Mouse (Mus musculus) right cerebral cortex, adult 2 months (tissue): ENCODE data around the gene Nr2c2.
"Not testable (repeated sequence)": the region's sequence is repeated elsewhere in the genome, so short reads cannot be mapped to it uniquely, and the experiment has no call there.

Experiments
- DNase-seq, 2 experiments: peaks; one replicate each; pipeline ENCODE4 v3.0.0; 2021 to 2022; ENCODE audit warnings: low spot score in 2 of 2

Gene Nr2c2

DNA sequence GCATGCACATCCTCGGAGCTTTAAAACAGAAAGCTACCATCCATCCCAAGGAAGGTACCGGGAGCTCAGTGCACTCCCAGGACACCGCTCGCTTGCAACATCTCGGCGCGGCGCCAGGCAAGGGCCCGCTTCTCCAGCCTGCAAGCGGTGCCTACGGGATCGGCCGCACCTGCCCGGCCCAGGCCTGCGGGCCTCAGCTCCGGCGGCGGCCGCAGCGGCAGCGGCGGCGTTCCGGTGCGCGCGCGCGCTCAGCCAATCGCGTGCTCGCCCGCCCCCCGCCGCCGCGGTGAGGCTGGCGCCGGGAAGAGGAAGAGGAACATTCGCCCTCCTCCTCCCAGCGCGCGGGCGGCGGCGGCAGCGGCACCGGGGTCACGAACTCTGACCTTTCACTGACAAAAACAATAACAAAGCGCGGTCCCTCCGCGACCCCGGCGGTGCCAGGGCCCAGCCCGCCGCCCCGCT lies at the start of gene Nr2c2:
Gene Nr2c2 (plus strand): TSS at position 261 of the 462 bp plus-strand sequence.
- peak; percentile 83 to 87 for DNase-seq

DNA sequence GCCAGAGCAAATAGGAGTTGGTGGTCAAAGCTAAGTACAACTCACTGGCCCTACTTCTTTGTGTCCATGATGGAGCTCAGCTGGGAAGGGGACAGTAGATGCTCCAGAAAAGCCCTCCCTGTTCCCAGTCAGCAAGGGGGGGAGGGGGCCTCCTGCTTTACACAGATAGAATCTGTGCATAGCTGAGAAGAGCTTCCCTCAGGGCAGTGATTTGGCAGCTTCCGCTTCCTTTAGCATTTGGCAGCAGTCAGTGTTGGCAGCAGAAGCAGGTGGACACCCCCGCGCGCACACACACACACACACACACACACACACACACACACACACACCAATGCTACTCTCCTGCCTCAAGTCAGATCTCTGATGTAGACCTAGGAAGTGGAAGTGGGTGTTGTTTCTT lies 49.1 kb upstream of the Nr2c2 start:
- peak; percentile 31 to 40 for DNase-seq

DNA sequence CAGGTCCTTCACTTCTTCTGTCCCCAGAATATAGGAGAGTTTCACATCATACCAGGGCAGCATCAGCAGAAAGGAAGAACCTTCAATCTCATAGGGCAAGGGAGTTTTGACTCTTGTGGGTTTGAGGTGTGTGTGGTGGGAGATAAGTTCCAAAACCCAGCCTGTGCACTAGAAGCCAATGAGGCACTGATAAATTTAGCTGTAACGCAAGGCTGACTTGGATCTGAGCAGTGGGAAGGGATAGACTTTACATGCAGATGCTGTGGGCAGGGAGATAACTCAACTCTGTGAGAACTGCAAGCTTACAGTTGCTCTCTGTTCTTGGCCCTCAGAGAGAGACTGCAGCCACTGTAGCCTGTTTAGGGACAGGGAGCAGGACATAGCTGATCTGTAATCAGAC lies 48.3 kb upstream of the Nr2c2 start:
- DNase-seq: peak in 1 of 2 experiments; percentile 11

DNA sequence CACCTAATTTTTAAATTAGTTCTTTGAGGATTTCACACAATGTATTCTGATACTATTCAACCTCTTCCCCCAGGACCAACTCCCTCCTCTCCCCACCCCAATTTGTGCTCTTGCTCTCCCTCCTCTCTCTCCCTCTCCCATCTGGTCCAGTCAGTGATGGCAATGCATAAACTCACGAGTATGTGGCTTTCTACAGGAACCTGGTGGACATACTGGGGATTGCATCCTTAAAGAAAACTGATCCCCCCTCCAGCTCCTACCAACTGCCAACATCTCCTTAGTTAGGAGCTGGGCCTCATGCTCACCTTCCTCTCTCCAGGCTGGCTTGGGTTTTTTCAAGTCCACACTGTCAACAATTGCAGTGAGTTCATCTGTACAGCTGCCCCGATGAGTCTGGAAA lies 33.4 kb upstream of the Nr2c2 start:
- no peak for DNase-seq

DNA sequence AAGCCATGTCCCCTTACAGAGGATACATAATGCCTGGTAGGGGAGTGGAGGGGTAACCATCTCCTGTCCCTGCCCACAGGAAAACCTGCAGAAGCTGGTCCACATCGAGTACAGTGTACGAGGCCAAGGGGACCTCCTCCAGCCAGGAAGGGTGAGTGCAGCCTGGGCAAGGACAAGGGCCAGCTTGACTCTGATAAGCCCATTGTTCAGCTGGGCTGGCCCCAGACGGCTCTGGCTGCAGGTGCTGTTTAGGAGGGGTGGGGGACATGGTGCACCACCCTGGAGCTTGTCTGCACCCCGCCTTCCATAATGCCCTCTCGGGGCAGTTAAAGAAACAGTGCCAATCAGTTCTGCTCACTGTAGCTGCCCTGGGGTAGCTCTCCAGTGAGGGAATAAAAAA lies 29.5 kb upstream of the Nr2c2 start:
- no peak for DNase-seq

DNA sequence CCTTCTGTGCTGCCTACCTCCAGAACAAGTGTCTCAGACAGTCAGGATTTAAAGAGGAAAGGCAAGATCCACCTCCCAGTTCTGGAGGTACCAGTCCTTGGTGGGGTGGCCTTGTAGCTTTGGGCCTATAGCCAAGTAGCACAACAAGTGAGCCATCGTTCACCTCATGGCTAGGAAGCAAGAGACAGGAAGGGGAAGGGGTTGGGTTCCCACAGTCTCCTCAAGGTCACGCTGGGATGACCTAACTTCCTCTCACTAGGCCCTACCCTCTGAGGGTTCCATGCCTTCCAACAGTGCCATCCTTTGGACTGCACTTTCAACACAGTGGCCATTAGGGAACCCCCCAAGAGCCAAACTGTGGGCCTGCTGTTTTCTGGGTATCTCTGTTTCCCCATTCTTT lies 27.7 kb upstream of the Nr2c2 start:
- DNase-seq: no peak

DNA sequence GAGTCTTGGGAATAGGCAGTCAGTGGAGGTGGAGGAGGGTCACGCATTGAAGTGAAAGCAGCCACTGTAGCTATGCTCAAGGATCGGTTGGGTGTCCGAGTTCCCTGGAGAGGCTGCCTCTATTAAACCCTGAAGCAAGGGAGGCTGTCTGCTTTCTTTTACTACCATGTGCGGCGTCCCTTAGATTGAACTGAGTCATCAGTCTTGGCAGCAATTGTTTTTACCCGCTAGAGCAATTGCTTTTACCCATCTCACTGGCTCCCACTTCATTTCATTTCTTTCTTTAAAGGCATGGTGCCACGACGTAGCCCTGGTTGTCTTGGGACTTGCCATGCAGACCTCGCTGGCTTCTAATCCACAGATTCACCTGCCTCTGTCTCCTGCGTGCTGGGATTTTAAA lies 27.1 kb upstream of the Nr2c2 start:
- DNase-seq: peak; percentile 38 to 40

DNA sequence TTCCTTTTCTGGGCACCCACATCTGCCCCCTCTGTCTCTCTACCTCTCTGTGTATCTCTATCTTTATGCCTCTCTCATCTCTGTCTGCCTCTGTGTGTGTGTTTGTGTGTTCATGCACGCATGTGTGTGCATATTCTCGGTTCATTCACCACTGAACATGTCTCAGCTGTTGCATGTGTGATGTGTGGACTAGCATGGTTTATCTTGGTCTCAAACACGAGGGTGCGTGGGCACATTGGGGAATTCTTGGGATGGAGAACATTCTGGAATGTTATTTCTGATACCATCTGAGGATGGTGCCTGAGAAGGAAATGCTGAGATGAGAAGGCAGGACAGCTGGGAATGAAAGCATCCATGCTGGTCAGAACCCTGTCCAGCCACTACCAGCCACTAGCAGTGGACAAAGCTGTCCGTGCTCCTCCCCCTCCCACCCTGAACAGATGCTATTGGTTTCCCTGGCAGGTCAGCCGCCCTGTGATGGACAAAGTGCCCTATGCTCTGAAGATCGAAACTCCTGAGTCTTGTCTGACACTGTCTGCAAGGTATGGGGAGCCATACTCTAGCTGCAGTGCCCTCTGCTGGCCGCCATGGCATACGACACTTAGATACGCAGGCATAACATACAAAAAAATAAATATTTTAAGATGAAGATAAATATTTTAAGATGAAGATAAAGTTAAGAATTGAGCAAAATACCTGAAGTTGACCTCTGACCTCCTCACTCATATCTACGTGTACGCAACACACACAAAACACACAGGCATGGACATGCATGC lies 25.3 kb upstream of the Nr2c2 start:
- peak; percentile 55 to 62 for DNase-seq

DNA sequence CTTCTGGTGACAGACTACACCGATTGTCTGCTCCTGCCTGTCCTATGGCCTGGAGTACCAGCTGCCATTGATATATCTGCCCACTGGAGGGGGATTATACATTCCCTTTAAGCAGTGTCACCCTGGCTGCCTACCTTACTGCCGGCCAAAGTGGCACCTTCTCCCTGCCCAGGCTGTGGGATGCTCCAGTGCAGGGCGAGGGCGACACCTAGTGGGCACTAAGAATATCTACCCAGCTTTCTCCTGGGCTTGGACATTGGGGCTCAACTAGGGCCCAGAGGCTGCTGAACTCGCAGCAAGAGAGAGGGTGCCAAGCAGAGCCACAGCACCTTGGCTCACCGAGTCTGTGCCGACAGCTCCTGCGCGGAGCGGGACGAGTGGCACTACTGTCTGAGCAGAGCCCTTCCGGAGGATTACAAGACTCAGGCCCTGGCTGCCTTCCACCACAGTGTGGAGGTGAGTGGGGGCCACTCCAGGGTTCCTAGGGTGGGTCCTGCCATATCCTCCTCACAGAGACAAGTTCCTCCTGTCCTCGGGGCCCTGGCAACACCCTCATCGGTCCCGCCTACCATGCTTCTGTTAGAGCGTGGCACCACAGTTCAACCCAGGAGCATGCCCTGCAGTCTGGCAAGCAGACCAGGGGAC lies 23.9 kb upstream of the Nr2c2 start:
- DNase-seq: peak; percentile 70 to 76

DNA sequence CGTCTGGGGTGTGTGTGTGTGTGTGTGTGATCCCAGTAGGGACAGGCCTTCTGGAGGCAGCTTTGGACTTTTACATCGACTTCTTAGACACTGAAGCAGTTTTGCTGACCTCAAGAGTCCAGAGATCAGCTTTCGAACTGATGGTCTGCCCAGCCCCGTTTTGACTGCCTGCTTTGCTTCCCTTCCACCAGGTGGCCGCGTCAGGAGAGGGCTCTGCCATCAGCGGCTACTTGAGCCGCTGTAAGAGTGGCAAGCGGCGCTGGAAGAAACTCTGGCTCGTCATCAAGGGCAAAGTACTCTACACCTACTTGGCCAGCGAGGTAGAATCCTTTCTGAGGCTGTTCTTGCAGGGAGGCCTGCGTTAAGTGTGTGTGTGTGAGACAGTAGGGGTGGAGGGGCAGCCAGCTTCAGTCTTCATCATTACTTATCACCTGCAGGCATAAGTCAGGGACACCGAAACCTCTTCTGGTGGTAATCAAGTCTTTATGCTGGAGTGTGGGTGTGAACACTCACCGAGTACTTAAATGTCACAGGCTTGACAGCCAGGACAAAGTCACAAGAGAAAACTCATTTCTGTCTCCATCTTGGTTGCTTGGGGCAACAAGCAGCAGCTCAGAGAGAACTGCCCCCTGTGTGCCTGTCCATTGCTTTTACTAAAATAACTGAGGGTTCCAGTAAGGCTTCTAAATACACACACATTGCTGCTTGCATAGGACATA lies 19.9 kb upstream of the Nr2c2 start:
- no peak for DNase-seq

DNA sequence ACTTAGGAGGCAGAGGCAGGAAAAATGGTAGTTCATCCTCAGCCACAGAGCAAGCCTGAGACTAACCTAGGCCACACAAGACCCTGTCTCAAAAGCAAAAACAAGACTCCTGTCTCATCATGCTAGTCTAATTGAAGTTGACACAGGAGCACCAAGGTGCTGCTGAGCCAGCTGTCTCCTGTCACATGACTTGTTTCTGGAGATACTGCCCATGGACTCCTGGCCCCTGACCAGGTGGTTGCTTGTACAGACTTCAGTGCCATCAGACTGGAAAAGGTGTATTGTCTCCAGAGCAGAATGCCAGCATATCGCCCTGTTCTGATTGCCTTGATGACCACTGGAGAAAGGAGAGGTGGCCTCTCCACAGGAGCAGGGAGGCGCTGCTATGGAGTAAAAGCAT lies 10.5 kb upstream of the Nr2c2 start:
- no peak for DNase-seq

DNA sequence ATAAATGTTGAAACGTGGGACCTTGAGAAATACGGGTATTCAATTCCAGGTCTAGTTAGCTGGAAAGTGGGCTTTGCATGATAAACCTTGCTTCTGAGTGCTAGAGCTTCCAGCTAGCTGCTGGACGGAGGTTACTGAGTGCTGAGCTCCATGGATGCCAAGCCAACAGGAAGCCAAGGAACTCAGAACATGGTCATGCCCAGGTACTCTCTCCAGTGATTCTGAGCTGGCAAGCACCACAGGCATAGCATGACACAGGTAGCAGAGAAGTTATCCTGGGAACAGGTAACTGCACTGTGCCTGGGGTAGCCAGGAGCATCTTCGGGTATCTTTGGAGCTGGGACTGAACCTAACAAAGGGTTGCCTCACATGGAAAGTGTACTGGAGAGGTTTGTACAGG lies 8.4 kb upstream of the Nr2c2 start:
- DNase-seq: no peak

DNA sequence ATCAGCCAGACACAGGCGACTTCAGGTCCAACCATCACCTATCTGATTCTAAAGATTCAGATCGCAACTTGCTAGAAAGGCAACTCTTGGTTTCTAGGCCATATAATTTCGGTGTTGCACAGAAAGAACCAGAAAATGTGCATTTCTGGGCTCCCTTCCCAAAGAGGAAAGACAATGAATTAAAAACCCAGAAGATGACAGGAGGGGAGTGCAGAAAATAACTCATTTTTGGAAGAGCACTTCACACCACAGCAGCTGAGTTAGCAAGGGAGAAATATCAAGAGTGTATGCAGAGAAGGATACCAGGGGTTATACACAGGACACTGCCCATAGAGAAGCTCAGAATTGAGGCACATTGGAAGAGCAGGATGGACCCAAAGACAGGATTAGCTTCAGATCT lies 6.3 kb upstream of the Nr2c2 start:
- DNase-seq: no peak

DNA sequence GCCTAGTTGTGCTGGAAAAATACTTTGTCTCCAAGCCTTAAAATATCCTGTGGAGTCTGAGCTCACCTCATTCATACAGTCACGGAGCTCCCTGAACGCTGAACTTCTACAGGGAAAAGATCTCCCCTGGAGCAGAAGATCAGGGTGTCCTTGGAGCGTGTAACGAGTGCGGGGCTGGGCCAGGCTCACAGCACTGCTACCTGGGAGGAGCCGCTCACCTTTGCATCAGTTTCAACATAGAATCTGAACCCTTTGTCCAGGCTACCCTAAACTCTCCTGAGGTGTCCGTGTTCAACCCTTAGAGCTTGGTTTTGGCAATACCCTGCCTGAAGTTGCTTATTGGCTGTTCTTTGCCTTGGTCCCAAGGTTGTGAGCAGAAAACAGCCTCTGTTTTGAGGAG lies 2.0 kb upstream of the Nr2c2 start:
- DNase-seq: not testable (repeated sequence)

DNA sequence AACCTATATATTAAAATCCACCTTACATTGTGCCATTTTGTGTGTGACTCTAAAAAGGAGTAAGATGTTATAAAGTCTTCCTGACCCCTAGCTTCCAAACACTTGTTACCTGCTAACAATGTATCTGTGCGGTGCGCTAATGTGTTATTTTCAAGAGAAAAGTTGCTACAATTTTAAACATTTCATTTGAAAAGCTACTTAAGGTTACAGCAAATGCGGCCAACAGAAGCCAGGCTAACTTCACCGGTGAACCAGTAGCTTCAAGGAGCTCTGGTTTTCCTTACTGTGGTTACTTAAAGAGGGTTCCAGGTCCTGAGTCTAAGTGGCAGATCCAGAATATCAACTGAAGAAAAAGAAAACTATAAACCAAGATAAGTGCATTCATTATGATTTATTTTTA lies 1.2 kb upstream of the Nr2c2 start:
- DNase-seq: no peak

DNA sequence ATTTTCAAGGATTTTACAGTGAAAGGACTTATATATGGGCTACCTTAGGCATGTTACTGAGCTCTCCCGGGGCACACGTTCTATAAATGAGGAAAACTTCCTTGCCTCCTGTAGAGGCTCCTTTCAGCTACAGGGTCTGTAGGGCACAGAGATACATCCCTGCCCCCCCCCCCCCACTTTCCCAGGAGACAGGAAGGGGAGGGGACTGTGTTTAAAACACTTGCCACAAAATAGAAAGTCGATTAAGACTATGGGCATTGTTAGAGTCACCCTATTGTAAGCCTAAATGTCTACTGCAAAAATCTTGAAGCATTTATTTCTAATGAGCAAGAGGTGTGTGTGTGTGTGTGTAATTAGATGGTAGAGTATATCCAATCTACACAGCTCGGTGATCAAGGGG lies 693 bp upstream of the Nr2c2 start:
- no peak for DNase-seq

DNA sequence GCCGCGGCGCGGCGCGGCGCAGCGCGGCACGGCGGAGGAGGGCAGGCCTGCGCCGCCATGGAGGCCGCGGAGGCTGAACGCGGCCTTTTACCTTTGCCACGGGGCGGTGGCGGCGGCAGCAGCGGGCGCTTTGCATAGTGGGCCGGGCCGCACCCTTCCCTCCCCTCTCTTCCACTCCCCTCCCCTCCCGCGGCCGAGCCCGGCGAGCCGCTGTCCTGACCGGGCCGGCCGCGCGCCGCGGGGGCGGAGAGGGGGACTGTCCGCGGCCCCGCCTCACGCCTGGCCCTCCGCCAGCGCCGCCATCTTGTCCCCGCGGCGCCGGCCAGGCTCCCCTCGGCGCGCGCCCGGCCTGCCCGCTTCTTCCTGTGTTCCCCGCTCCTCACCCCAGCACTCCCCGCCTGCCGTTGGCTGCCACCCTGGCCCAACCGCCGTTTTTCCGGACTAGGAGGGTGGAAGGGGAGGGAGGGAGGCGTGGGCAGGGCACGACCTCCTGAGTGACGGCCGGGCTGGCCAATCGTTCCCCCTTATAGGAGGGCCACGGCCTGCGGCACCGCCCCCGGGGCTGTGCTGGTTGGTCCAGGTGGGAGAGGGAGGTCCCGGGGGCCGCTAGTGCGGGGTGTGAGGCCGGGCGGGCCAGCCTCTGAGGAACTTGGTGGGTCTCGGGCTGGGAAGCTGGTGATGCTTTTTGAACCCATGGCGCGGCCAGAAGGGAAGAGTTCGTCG lies 738 bp downstream of the Nr2c2 start:
- peak; percentile 100 for DNase-seq

DNA sequence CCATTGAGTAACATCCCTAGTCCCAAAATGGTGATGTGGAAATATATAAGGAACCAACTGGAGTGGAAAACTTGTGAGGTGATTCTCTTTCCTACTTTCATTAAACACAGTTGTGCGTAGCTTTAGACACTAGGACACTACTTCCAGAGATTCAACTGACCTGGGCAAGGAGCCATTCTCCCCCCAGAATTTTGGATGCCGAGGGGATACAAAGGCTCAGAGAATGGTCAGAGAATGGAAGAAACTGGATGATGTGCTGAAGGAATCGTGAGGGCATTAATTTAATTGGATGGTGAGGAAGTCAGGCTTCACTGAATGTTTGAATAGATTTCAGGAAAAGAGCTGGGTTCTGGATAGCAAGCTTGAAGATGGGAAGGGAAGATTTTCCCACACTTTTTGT lies 1.5 kb downstream of the Nr2c2 start:
- DNase-seq: no peak

DNA sequence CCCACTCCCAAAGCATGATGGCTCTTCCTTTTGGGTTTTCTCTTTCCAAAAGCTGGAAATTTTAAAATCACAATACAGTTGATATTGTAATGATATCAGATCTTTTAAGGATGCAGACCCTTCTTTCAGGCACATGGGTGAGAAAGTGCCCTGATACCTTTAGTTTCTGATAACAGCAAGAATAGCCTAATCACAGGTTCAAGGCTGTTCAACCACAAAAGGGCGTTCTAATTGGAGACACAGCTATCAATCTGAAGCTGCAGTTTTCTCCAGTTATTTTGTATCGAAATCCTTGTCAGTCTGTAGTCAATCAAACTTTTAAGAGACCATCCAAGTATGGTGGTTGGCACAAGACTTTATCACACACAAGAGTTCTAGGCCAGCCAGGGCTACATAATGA lies 2.7 kb downstream of the Nr2c2 start:
- DNase-seq: no peak

DNA sequence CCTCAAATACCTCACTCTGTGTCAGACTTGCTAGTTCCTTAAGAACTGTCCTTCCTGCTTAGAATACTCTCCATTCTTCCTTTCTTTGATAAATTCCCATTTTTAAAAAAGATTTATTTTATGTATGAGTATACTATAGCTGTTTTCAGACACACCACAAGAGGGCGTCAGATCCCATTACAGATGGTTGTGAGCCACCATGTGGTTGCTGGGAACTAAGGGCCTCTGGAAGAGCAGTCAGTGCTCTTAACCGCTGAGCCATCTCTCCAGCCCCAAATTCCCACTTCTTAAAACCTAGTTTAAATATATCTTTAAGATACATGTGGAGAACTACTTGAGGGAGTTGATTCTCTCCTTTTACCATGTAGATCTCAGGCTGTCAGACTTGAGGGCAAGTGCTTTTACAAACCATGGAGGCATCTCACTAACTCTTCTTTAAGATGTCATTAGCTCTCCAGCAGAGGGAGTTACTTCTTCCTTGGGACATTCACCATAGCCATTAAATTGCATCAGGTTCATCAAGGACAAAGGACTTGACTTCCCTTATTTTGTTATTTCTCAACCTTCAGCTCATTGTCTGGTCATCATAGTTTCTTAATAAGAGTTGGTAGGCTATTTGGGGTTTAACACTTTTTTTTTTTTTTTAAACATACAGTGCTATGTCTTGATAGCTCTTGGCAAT lies 9.6 kb downstream of the Nr2c2 start:
- no peak for DNase-seq

DNA sequence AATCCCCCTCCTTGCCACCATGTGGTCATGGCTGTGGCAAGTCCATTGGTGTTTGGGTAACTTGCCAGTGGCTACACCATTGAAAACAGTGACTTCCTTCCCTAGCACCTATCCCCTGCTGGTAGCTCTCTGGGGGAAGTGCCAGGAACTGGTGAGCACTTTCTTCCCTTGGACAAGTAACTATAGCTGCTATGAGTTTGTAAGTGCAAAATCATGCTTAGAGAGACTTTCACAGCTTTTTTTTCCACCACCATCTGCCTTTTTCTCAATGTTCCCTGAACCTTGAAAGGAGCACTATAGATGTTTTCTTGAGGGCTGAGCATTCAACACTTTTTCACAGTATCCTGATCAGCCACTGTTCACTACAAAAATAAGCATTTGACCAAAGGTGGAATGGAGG lies 33.4 kb downstream of the Nr2c2 start:
- no peak for DNase-seq
